Mouse (Mus musculus) cerebellum, postnatal 4 days (tissue): ENCODE results near the gene Saxo1.

Experiments
- DNase-seq, 2 experiments: peaks; one replicate each; pipeline ENCODE4 v3.0.0; 2022; ENCODE audit warnings: low spot score in 2 of 2, mixed read lengths in 1 of 2

Gene Saxo1

GRCm38 (mm10) chr4:86527162-86528136, 30.7 kb downstream of the Saxo1 start:
- DNase-seq = no peak

DNA sequence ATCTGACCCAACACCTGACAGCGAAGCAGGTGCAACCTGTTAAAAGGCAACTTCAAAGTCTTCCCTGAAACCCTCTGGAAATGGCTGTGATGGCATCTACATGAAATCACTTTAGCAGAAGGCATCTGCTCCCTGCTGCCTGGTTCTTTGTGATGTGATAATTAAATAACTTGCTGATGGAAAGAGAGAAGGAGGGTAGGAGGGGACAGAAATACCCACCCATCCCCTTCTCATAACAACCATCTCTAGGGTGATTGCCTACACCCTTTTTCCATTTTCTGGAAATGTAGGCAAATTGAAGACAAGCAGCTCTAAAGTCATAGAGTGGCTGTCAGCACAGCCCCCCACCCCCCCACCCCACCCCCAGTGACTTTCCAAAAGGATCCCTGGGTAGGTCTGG, 33.6 kb downstream of the Saxo1 start:
- DNase-seq = no peak

DNA sequence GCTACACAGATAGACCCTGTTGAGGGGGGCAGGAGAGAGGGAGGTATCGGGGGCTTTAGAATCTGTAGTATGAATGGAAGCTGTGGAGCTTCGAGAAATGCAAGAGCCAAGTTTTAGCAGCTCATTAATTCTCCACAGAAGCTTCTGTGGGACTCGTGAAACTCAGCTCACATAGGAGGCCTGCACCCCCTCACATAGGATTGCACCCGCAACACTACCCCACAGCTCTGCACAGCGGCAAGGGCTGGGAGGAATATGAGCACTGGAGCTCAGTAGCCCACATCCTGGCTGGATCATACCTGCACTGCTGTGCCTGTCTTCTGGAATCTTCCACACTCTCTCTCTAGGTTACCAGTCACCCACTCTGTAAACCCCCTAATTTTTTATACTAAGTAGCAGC, 34.4 kb downstream of the Saxo1 start:
- DNase-seq = no peak

DNA sequence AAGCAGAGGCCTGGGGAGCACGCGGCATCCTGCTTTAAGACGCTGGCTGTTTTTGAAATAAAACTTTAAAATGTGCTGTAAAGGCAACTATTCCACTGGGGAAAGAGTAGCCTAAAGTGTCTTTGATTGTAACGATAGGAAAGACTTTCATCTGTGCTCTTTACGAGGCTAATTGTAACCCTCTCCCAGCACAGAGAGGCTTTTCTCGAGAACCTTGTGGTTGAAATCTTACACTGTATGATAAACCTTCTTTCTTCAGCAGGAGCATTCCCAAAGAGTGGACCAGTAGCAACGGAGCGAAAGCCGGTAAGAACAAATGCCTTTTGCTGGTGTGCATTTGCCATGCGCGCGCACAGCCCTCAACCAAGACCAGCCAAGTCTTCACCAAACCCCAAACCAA, 37.4 kb downstream of the Saxo1 start:
- DNase-seq = no peak

GRCm38 (mm10) chr4:86519953-86520352, 38.2 kb downstream of the Saxo1 start:
- no peak for DNase-seq

- DNase-seq = no peak
Observed at GRCm38 (mm10) chr4:86504656-86505055, 53.5 kb downstream of the Saxo1 start.

DNA sequence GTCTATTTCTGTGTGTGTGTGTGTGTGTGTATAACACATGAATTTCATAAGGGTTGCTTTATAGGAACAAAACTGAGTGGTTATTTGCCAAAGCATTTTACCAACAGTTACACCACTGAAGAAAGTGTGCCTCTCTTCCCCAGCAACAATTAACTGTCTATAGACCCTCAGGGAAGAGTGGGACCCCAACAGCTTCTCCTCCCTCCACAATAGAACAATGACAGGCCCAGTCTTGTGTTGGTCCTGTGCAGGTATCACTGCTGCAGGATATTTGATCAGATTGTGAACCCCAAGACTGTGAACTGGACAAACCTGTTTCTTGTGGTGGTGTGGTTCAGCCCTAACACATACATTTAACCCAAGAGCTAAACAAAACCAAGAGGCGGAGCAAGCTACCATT, 58.6 kb downstream of the Saxo1 start:
- no peak for DNase-seq

- no peak for DNase-seq
Observed at GRCm38 (mm10) chr4:86498754-86499153, 59.4 kb downstream of the Saxo1 start.

GRCm38 (mm10) chr4:86489128-86489527, 69.0 kb downstream of the Saxo1 start:
- DNase-seq = no peak

GRCm38 (mm10) chr4:86486901-86487300, 71.2 kb downstream of the Saxo1 start:
- DNase-seq = no peak

DNA sequence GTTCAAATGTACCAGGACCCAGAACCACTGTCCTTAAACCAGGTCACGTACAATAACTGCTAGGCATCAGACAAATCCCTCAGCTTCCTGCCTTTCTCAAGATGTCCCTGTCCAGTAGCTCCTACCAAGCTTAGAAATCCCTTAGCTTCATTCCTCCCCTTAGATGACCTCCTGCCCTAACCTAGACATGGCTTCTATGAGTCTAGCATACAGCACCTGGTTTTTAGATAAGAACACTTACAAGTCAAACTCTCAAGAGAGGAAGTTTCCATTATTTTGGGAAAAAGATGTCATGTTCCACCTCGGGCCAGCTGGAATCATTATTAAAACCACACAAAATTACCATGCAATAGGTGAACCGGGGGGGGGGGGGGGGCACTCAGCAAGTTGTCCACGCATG, 71.6 kb downstream of the Saxo1 start:
- DNase-seq = no peak

DNA sequence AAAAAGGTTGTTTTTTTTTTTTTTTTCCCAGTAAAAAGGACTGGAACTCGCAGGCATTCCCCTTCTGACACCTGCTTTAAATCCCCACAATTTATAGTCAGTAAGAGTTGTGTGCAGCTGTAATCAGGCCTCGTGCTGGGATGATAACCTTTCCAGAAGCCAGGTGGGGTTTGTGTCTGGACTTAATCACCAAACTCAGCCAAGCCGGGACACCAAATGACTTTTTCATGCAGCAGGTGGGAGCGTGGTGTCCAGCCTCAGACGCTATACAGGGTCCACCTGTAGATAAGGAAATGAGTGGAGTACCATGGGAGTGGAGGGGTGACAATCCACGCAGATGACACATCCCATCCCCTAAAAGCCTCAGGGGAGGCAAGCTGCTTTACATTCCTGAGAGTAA, 73.1 kb downstream of the Saxo1 start:
- DNase-seq = no peak

GRCm38 (mm10) chr4:86483686-86484085, 74.4 kb downstream of the Saxo1 start:
- DNase-seq = no peak

DNA sequence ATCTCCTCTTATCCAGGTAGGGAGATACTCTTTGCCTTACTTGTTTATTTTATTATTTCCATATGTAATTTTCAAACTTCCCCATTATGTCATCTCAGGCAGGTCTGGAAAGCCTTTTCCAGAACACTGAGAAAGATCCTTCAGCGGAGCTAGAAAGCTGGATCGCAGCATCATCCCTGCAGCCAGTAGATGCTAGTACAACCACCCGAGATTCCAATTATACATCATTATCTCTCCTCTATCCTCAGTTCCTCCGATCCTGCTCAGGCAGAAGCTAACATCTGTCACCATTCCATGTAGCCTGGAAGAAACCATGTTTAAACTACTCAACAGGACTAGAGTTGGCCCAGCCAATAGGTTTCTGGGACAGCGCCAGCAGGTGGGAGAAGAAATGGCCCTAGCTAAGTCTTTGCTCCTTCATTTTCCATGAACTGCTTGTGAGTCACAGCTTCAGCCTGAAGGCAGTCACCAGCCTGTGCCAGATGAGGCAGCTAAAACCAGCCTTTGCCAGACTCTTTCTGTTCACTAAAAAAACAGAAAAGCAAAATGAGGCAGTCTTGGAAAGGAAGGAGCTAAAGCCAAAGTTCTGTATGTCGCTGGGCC, 75.0 kb downstream of the Saxo1 start:
- DNase-seq = no peak

GRCm38 (mm10) chr4:86480891-86481290, 77.2 kb downstream of the Saxo1 start:
- DNase-seq = peak in 1 of 2 experiments; percentile 5

- no peak for DNase-seq
Observed at GRCm38 (mm10) chr4:86464808-86465207, 93.3 kb downstream of the Saxo1 start.

GRCm38 (mm10) chr4:86450468-86450867, 107.7 kb downstream of the Saxo1 start:
- DNase-seq = no peak

GRCm38 (mm10) chr4:86436336-86436735, 121.8 kb downstream of the Saxo1 start:
- no peak for DNase-seq

DNA sequence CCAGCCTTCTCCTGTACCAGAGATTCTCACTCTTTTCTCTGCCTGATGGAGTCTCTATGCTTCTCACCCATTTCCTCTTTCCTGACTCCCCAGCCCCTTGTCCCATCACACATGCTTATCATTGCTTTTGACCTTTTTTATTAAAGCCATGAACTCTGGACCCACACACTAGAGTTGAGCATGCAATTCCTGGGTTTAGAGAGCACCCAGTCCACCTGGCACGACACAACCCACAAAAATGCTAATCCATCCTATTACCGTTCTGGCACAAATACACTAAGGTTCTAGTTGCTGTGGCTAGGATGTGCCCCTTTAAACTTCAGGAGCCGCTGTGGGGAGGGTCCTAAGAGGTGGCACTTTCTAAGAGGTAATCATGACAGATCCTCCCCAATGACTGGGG, 122.5 kb downstream of the Saxo1 start:
- no peak for DNase-seq

DNA sequence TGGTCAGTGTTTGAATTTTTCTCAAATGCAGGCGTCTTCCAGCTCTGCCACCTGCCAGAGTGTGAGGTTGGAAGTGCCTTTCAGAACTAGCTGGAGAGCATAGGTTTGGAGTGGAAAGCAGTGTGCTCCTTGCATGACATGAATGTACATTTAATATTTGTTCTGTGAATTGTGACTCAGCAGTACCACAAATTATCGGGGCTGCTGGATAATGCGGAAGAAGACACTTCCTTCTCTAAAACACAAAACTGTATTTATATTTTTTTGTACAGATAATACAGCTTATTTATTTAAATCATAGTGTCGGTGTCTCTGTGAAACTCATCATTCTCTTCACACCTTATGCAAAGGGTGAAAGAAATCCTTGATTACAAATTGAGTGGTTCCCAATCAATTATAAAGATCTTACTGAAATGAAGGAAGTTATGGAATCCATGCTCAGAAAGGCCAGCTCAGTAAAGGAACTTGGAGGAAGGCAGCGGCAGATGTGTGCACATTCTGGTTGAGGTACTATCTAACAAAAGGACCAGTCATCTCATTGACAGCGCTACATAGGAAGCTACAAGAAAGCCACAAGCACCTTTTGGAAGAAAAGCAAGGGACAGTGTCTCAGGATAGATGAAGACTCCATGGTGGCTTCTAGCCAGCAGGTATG, 129.9 kb downstream of the Saxo1 start:
- DNase-seq = no peak

GRCm38 (mm10) chr4:86427312-86427711, 130.8 kb downstream of the Saxo1 start:
- DNase-seq = no peak

DNA sequence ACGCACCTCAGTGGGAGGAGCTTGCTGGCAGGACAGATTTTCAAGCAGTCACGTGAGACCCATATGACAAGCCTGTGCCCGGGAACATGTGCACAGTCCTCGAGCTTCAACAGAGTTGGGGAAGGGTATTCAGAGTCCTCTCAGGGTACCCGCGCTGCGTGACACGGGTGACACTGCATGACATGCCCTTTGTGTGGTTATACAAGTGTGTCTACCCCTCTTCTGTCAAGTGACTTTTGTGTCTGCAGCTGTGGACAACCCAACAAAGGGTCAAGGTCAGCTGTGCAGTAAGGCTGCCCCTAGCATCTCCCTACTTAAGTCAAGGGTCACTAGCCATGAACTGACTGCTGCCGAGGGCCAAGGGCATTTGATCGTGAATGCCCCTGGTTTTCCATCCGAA, 131.6 kb downstream of the Saxo1 start:
- no peak for DNase-seq

- peak in 1 of 2 experiments; percentile 48 for DNase-seq
Observed at GRCm38 (mm10) chr4:86425581-86425980, 132.5 kb downstream of the Saxo1 start.
